Mouse (Mus musculus) MN1 (cell line): ENCODE data around the gene Tmem178b.

ENCODE experiments used
- DNase-seq: peaks from one replicate; pipeline ENCODE4 v3.0.0-alpha.2; 2016; ENCODE audit warnings: low spot score

Gene Tmem178b

GRCm38 (mm10) chr6:39917729-39918128 is 44.7 kb downstream of the Tmem178b start:
- no peak for DNase-seq

- no peak for DNase-seq
Observed at GRCm38 (mm10) chr6:39919011-39919709, 46.1 kb downstream of the Tmem178b start.

GRCm38 (mm10) chr6:39926442-39926841 is 53.4 kb downstream of the Tmem178b start:
- no peak for DNase-seq

- no peak for DNase-seq
Observed at GRCm38 (mm10) chr6:39936590-39936989, 63.5 kb downstream of the Tmem178b start.

GRCm38 (mm10) chr6:39940920-39941319 is 67.8 kb downstream of the Tmem178b start:
- DNase-seq = no peak

- no peak for DNase-seq
Observed at GRCm38 (mm10) chr6:39944854-39945253, 71.8 kb downstream of the Tmem178b start.

GRCm38 (mm10) chr6:39945670-39946440 is 72.8 kb downstream of the Tmem178b start:
- DNase-seq = no peak

GRCm38 (mm10) chr6:39946601-39947000 is 73.5 kb downstream of the Tmem178b start:
- no peak for DNase-seq

- DNase-seq = no peak
Observed at GRCm38 (mm10) chr6:39953951-39954350, 80.9 kb downstream of the Tmem178b start.

GRCm38 (mm10) chr6:39955211-39955610 is 82.1 kb downstream of the Tmem178b start:
- no peak for DNase-seq

GRCm38 (mm10) chr6:39964606-39965005 is 91.5 kb downstream of the Tmem178b start:
- no peak for DNase-seq

- no peak for DNase-seq
Observed at GRCm38 (mm10) chr6:39970281-39970680, 97.2 kb downstream of the Tmem178b start.

GRCm38 (mm10) chr6:39978942-39979341 is 105.9 kb downstream of the Tmem178b start:
- no peak for DNase-seq

- DNase-seq = no peak
Observed at GRCm38 (mm10) chr6:39990772-39991171, 117.7 kb downstream of the Tmem178b start.

- DNase-seq = no peak
Observed at GRCm38 (mm10) chr6:39991922-39992321, 118.9 kb downstream of the Tmem178b start.

- no peak for DNase-seq
Observed at GRCm38 (mm10) chr6:40006006-40006765, 133.1 kb downstream of the Tmem178b start.

GRCm38 (mm10) chr6:40008166-40008907 is 135.3 kb downstream of the Tmem178b start:
- no peak for DNase-seq

- no peak for DNase-seq
Observed at GRCm38 (mm10) chr6:40009718-40010117, 136.6 kb downstream of the Tmem178b start.

GRCm38 (mm10) chr6:40011066-40011465 is 138.0 kb downstream of the Tmem178b start:
- DNase-seq = no peak

GRCm38 (mm10) chr6:40011609-40012008 is 138.5 kb downstream of the Tmem178b start:
- no peak for DNase-seq

GRCm38 (mm10) chr6:40013407-40013806 is 140.3 kb downstream of the Tmem178b start:
- no peak for DNase-seq

- no peak for DNase-seq
Observed at GRCm38 (mm10) chr6:40015185-40015584, 142.1 kb downstream of the Tmem178b start.
